Mouse (Mus musculus): ENCODE data around the gene Csn1s2b.
"Not testable (repeated sequence)": the region's sequence is repeated elsewhere in the genome, so short reads cannot be mapped to it uniquely, and the experiment has no call there.

Csn1s2b gene

DNA sequence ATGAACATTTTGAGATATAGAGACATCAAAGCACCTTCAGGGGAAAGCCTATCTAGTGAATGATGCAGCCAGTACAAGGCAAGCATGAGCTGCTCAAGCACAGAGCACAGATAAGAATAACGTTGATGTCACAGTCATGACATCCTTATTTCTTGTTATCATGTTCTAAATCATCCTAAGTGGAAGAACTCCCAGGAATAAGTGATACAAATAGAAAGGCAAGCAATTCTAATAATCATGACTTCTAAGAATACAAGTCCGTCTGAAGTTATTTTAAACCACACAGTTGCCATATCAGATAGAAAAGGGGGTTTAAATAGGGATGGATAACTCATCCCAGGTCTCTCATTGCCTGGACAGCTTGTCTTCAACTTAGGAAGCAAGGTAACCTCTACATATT, at the start of gene Csn1s2b:
Gene Csn1s2b (plus strand): TSS at position 301 of the 400 bp plus-strand sequence.
- DNase-seq, result no peak

DNA sequence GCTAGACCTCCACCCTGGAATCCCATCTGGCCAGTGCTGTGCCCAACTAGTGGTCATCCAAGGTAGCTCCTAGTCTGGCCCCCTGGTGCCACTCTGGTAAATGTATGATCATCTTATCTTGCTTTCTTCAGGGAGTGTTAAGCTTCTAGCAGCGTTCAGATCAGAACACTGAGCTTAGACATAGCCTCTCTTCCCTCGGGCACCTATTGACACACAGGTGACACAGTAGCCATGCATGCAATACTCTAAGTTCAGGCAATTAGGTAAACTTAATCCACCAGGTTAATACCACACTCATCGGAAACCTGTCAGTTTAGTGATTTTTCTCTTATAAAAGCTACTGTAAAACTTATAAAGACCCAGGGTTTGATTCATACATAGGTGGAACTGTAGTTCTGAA, 43.3 kb upstream of the Csn1s2b start:
- DNase-seq, result no peak

- DNase-seq, result not testable (repeated sequence)
Measured at GRCm38 (mm10) chr5:87772151-87772550, 35.7 kb upstream of the Csn1s2b start.

GRCm38 (mm10) chr5:87774267-87774666, 33.6 kb upstream of the Csn1s2b start, which contains the start of gene Csn1s2a:
Csn1s2a (plus strand) TSS chr5:87774567.
- DNase-seq, result no peak

GRCm38 (mm10) chr5:87782731-87783130, 25.2 kb upstream of the Csn1s2b start:
- no peak for DNase-seq

GRCm38 (mm10) chr5:87809253-87809652, 1.4 kb downstream of the Csn1s2b start:
- DNase-seq, result no peak

- no peak for DNase-seq
Measured at GRCm38 (mm10) chr5:87825386-87825785, 17.5 kb downstream of the Csn1s2b start, which contains the start of gene Prr27. Prr27 (plus strand) TSS chr5:87825686.

GRCm38 (mm10) chr5:87855136-87855716, 47.3 kb downstream of the Csn1s2b start:
- DNase-seq, result no peak

DNA sequence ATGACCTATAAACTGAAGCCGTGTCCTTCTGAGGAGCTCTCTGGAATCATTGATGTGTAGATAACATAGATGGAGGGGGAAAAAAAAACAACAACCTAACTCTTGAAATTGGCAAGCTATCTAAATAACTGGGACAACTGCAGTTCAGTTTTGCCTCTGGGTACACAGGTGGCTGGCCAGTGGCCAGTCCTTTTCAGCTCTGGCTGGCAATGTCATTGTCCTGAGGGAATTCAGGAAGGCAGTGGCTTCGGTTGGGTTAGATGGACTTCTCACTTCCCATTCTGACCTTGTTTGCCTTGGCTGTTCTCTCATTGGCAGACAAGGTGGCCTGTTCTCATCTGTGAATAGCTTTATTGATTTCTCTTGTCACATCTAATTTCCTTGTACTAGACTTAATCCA, 62.2 kb downstream of the Csn1s2b start:
- no peak for DNase-seq

GRCm38 (mm10) chr5:87871423-87871822, 63.5 kb downstream of the Csn1s2b start:
- DNase-seq, result peak; percentile 2

Measured in embryo, embryonic 11 days (tissue).